Mouse (Mus musculus) adrenal gland, postnatal 14 days (tissue): ENCODE results near the gene Psmb11. TPM values are rescaled to one million over a fixed set of nuclear protein-coding genes. Genes with fewer than 3 reads are reported as not detected.
A peak's percentile ranks its signal among the peaks of the same experiment; 100 is the strongest.
"Not testable (repeated sequence)": the region's sequence is repeated elsewhere in the genome, so short reads cannot be mapped to it uniquely, and the experiment has no call there.

Experiments used
- DNase-seq: peaks from one replicate; pipeline ENCODE4 v3.0.0; 2021; ENCODE audit warnings: mixed read lengths
- total RNA-seq: library from RNA; stranded (reverse); gene quantifications from 2 replicates; pipeline ENCODE4 v1.2.3, GENCODE M21; 2021

The Psmb11 gene
- total RNA-seq, 1 experiment from 2014 or later: not detected

DNA sequence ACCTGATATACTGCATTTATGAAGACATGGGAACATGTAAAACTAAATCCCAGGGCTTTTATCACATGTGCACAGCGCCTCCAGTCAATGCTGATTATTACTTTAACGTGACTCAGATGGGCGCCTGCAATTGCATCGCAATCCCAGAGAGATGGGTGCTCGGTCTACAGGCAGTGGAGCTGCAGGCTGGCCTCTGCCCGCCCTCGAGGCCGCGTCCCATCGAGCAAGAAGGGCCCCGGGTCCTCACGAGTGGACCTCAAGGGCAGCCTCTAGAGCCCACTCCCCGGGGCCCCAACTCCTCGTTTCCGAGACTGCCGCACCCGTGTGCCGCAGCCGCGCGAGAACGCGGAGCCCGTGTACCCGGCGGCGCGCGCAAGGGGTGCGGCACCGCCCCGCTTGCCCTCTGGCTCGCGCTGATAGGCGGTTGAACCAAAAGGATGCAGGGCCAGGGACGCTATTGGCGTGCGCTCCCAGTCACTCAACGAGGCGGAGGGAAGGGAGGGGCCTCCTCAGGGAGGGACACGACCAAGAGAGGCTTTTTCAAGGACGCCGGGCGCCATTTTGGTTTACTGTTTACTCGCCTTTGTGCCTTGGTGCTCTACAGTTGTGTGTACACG, 18.1 kb upstream of the Psmb11 start:
- DNase-seq: peak; percentile 98

DNA sequence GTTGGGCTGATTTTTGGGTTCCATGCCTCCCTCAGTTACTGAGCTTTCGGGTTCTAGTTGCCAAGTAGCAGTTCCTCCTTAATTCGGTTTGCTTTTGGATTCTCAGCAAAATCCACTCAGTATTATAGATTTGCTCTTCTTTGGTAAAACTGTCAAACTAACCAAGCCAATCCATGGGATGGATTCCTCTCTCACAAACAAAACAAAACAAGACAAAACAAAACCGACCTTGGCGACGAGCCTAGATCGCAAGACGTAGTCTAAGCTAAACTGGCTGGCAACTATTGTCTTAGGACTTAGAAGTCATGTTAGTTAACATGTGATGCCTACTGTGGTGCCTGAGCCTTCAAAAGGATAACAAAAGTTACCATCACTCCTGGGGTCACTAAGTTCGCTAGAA, 17.5 kb upstream of the Psmb11 start:
- DNase-seq: no peak

DNA sequence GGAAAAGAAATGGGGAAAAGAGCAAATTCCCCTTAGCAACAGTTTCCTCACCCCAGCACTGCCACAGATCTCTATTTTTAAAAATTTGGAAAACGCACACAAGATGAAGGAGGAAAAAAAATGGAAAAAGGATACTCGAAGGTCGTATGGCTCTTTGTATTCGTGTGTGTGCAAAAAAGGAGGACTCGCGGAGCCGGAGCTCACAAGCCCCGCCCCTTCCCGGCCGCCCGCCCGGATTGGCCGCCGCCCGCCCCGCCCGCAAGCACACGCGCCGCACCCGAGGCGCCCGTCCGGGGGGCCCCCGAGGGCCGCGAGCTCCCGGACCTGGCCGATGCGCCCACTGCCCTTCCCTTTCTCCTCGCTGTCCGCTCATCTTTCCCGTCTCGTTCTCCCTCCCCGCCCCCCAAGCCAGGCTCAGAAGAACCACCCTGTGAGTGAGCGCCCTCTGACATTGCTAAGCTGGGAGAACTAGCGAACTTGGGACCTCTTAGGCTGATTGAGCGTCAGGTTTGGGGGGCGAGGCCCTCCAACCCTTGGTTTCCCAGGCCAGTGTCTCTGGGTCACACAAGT, 15.4 kb upstream of the Psmb11 start, which contains the start of gene 4931414P19Rik:
Gene 4931414P19Rik (minus strand): TSS at position 242 of the 570 bp plus-strand sequence.
- DNase-seq: peak; percentile 92

DNA sequence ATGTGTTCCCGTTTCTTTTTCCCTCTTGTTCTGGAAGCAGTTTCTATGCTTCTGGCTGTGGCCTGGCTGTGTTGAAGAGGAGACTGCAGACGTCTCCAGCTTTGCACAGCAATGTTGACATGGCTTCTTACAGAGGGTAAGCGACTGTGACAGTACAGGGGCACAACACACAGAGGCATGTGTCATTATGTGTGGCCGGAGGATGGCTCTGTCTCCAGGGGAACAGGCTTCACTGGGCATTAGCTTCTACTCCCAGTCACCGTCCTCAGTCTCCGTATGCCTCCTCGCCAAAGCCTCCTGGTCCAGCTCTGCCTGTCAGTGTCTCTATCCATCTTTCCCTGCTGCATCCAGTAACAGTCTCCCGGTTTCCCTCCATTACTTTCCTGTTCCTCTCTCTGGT, 14.0 kb upstream of the Psmb11 start:
- no peak for DNase-seq

DNA sequence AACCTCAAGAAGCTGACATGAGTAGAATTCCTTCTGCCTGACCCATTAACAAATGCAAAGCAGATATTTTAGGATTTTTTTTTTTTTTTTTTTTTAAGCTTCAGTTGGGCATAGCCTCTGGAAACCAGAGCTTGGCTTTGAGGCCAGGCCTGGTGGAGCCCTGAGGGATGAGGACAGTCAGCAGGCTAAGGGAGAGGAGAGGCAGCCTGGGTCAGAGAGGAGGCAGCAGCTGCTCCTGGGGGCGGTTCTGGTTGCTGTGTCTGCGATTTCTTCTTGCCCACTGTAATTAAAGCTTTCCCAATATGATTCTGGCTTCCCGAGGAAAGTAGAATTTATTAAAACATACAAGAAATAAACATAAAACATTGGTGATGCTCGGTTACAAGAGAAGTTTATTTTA, 12.0 kb upstream of the Psmb11 start:
- DNase-seq: no peak

DNA sequence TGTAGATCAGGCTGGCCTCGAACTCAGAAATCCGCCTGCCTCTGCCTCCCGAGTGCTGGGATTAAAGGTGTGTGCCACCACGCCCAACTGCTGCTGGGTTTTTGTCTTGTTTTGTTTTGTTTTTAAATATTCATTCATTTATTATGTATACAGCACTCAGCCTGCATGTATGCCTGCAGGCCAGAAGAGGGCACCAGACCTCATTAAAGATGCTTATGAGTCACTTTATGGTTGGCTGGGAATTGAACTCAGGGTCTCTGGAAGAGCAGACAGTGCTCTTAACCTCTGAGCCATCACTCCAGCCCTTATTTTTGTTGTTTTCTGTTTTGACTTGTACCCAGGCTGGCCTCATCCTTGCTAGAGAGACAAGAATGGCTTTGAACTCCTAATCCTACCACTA, 11.3 kb upstream of the Psmb11 start:
- DNase-seq: peak; percentile 62

DNA sequence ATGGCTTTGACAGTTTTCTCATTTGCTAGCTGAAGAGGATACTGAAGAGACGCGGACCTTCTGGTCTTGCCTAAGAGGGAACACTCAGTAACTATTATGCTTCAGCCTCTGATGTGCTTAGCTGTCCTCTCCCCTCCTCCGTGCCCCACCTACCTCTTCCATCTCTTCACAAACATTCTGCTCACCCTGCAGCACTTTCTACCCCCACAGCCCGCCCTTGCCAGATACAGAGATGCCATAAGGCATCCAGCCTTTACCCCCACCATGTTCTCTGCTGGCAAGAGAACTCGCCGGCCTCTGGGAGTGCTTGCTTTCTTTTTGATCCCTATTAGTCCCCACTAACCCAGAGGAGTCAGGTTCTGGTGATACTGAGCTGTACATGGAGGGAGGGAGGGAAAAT, 10.6 kb upstream of the Psmb11 start:
- DNase-seq: no peak

DNA sequence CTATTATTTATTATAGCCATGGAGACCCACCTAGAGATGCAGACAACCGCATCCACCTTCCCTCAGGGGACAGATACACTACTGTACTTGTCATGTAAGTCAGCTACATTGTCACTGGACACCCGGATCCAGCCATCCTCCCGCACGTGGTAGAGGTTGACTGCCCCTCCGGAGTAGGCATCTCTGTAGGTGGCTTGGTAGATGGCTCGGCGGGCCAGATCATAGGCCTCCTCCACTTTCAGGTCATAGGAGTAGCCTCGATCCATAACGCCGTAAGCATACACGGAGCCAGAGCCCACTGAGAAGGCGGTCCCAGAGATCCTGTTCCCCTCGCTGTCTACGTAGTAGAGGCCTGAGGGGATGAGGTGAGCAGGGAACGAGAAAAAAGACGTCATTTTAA, 7.1 kb upstream of the Psmb11 start:
- not testable (repeated sequence) for DNase-seq

DNA sequence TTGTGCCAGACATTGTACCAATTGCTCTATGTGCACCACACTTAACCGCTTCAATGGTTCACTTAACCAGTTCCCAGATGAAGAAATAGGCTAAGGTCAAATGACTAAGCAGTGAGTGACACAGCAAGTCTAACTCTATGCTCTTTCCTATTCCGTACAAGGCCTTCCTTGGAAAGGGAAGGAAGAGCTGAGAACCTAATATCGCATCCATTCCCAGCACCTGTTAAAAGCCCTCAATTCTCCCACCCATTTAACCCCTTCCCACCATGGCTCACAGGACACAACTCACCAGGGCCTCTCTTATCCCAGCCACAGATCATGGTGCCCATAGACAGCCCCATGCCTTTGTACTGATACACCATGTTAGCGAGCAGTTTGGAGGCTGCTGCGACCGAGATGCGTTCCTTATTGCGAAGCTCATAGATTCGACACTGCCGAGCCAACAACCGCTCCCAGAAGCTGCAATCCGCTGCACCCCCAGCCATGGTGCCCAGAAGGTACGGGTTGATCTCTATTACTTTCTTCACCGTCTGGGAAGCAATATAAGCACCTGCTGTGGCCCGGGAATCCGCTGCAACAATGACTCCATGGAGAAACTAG, 4.9 kb upstream of the Psmb11 start:
- no peak for DNase-seq

DNA sequence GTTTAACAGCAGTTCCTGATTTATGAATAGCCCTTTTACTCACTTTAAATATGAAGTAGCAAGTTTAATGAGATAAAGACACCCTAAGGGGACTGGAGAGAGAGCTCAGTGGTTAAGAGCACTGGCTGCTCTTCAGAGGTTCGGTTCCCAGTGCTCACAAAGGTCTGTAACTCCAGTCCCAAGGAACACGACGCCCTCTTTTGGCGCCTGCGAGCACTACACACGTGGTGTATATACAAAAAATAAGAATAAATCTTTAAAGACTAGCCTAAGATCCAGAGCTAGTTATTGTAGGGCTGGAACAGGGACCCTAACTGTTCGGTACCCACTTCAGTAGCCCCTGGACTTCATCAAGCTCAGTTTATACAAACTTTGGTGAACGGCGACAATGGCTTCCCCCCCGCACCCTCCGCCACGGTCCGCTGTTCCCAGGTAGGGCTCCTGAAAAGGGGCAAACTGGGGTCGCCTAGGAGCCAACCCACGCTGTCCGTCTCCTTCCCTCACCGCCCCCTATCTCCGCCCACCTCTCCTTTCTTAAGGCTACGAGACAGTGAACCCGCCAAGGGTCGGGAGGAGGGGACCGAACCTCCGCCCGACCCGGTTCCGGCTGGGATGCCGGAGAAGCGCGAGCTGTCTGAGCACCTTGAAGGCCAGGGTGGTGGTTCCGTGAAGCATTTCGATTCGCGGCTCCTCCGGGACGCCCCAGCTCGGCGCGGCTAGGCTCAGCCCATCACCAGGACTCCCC, 3.9 kb upstream of the Psmb11 start:
- no peak for DNase-seq

DNA sequence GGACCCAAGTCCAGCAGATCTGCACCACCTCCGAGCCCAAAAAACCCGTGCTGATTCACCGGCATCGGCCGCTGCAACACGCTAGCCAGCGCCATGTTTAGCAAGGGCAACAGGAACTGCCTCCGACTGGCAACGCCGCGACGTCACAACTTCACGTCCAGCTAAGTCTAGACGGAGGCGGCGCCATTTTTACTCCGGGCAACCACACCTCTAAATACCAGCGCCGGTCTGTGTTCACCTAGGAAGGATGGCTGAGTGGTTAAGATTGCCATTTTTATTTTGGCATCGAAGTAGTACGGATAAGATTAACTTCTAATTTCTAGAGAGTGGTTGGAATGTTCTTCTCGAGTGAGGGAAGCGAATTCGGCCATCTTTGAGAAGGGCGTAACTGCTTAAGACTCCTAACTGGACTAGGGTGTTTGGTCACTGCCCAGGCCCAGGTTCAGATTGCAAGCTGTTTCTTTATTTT, 3.3 kb upstream of the Psmb11 start, which contains the start of gene Psmb5:
Gene Psmb5 (minus strand): TSS at position 126 of the 469 bp plus-strand sequence.
- peak; percentile 91 for DNase-seq

DNA sequence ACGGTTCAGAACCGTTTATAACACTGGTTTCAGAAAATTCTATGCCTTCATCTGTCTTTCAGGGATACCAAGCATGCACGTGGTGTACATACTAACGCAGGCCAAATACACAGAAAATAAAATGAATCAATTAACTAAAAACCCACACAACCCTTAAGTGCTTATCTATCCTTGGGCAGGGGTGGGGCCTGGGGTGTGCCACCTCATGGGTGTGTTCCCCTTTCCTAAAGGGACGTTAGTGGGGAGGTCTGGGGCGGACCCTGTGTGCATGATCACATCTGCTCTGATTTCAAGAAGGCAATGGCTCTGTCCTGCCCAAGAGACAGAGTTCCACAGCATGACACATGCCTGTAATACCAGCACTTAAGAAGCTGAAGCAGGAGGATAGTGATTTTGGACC, 2.1 kb downstream of the Psmb11 start:
- no peak for DNase-seq

DNA sequence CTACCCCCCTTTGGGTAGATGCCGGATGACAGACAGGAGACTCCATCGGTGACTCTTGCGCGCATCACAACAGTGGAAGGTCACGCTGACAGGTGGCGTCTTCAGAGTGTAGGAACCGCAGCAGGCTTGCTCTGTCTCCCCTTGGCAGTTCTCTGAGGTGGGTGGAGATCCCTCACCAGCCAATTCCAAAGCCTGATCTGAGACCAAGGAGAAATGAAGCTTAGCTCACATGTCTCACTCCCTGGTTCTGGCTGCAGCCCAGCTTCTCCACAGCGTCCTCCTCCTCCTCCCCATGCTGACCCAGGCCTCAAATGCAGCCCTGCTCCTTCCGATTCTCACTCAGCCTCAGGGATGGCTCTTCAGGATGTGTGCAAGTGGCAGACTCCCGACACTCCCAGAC, 3.7 kb downstream of the Psmb11 start:
- DNase-seq: no peak

DNA sequence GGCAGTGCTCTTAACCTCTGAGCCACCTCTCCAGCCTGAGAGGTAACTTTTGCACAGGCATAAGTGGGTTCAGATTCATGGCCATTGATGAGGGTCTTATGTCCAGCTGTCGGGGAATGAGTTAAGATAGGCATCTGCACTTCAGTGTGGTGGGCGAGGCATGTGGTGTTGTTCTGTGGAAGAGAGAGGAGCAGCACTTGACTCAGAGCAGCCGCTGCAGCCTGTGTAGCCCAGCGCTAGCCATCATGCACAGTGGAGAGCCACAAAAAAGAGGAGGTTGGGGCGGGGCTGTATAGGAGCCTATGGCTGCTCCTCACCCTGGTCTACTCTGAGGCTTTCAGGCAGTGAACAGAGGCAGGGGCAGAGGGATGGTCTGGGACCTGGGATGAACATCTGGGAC, 6.9 kb downstream of the Psmb11 start:
- no peak for DNase-seq

DNA sequence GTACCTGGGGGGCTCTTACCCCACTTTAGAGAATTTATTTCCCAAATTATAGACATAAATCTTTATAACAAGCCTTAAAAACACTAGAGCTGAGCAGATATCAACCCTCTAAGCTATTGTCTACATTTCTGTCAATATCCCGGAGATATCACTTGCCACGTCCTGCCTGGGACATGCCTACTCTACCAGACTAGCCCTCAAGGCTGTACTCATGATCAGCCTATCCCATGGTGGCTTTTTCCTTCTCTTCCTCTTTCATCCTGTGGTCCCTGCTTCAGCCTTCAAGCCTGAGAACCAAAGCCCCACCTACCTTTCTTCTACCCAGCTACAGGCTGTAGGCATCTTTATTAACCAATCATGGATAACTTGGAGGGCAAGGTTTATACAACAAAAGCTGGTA, 8.6 kb downstream of the Psmb11 start:
- no peak for DNase-seq

DNA sequence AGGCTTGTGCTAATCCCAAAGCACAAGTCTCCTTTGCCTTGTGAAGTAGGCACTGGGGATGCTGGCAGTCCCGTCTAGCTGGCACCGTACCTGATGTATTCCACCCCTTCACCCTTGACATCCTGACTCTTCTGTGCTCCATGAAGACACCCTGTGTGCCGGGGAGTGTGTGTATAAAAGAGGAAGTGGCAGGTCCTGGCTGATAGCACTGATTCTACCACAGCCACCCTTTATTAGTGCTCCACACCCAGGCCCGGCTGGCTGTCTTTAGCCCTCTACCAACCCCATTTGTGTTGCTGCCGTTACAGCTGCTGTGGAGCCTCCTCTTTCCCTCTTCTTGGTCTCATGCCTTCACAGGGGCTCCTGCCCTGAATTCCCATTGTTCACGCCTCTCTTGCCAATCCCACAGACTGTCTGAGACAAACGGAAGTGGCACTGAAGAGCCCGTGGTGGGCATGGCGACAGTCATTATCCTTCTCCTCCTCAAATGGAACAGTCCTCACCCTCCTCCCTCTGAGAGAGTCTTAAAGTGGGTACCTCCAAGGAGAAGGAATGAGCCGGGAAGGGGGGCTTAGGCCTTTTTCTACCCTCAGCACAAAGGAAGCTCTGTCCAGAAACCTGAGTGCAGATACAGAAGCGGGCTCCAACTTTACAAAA, 9.5 kb downstream of the Psmb11 start:
- DNase-seq: no peak

DNA sequence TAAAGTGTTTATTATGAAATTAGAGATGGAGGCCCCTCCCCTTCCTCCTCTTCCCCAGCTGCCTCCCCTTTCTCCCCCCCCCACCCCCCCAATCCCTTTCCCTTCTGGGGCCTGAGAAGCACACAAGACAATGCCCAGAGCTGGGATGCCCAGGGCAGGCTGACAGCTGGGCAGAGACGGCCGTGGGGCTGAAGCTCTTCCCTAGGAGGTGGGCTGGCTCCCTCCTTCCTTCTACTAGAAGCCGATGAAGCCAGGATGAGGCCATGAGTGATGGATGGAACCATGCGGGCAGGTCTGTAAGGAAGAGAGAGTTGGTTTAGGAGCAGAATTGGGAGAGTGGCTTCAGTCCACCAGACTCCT, 10.0 kb downstream of the Psmb11 start:
- DNase-seq: no peak

DNA sequence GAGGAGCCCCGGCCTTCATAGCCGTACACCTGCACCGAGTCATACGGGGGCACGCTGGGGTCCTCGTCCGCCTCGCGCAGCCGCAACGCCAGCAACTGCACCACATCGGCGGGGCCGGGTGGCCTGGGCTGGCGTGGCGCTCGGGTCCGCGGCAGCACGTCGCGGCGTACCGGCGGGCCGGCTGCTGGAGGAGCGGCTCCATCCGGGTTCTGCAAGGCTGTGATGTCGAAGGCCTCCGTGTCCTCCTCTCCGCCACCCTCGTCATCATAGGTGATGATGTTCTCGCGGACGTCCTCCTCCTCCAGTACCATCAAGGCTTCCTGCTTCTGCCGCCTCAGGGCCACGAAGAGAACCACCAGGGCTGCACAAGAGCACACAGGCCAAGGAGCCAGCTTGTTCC, 11.0 kb downstream of the Psmb11 start:
- no peak for DNase-seq

DNA sequence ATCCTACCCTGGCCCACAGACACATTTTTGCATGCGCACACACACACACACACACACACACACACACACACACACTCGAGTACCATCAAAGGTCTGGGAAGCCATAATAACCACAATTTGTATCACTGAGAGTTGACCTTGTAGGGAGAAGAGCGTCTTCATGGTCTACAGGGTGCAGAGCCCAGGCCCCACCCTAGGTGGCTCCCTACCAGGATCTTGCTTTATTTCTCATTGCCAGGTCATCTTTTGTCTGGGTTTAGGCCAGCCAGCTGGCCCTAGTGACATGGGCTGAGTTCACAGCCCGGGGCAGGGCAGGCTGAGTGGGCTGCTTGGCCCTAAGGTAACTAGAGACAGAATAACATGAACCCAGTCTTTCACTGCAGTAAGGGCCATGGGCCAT, 12.9 kb downstream of the Psmb11 start:
- DNase-seq: peak; percentile 56

DNA sequence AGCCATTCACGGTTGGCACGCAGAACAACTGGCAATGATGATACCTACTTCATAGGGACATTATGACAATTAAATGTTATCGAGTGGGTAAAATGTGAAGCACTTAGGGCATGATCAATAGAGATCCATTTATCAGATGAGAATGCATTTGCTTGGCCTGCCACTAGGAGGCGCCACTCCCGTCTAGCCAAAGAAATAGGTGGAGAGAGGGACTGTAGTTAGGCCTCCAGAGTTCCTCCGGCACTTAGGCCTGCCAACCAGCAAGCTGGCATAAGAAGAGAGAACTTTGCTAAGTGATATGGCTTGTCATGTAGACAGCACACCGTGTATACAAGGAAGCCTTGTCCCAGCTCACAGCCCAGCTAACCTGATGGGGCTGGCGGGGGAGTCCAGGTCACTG, 15.7 kb downstream of the Psmb11 start:
- peak; percentile 74 for DNase-seq

DNA sequence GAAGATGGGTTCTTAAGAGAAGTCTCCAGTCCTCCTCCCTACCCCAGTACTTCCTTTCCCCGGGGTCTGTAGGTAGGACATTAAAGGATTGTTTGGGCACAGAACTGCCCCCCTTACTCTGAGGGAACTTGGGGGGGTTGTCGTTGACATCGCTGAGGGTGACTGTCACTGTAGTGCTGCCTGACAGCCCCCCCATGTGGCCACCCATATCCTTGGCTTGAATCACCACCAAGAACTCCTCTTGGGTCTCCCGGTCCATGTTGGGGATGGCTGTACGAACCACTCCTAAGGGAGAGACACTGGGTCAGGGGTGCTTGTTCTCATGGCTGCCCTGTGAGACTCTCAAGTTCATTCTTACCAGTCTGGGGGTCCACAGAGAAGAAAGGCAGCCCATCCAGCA, 17.0 kb downstream of the Psmb11 start:
- no peak for DNase-seq

DNA sequence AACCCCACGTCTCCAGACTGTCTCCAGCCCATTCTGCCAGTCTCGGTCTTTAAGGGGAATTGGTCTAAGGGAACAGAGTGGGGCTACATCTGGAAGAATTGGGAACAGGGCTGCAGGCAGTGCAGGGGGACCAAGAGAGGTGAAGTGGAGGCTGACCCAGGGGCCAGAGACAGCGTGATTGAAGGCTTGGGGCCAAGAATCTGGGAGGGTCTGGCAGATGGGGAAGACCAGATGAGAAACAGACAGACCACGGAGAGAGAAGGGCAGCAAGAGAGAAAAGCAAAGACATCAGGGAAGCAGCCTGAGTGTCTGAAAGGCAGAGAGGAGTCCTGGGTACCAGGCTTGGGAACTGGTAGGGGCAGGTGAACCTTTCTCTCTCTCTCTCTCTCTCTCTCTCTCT, 18.9 kb downstream of the Psmb11 start:
- DNase-seq: no peak

DNA sequence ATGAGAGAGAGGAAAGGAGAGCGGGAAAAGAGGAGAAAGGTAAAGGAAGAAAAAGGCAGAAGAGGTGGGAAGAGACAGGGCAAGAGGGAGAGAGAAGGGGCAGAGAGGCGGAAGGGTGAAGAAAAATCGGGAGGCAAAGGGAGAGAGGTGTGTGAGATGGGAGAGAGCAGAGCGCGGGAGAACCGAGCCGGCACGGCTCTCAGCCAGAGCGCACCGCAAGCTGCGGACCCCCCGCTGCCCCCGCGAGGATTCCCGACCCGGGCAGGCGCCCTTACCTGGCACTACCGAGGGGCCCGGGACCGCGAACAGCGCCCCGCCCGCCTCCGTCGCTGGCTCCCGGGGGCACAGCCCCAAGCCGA, 19.7 kb downstream of the Psmb11 start, which contains the start of gene Gm17606:
Gene Gm17606 (plus strand): TSS at position 7 of the 359 bp plus-strand sequence.
- no peak for DNase-seq
